Comparison of ENCODE assay signal across 27 mouse cellular contexts in the genomic region with DNA sequence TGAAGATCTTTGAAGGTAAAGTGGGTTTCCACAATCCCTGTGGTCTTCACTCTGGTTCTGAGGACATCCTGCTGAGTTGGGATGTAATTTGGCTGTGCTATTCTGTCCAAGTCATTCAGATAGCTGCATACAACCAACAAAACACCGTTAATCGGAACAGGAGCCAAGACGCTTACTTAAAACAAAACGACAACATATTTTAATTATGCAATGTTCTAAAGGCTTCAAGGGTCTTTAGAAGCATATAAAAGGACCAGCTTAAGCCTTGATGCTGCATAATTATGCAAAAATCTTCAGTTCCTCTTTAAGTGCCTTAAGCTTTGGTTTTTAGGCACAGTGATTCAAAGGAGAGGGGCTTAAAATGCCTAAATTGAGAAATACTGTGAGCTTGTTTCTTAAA.
DNase-seq lines count a peak whose midpoint lies in the region; ATAC-seq lines count a peak whose summit lies in the region.
"Had no signal": no experiment of that assay in that cellular context is flagged by ENCODE, and none has a peak within 500 bp of the region (broad histone marks: within the 10 kb centered on the region; RNA-seq: fewer than 3 reads in every experiment).

No protein-coding gene starts in this region.

- peaks cover 15% of the 10 kb centered on the region for H3K36me3 ChIP-seq in forebrain, embryonic 13.5 days (ENCODE audit: poor library complexity, severe bottlenecking)
- H3K36me3 ChIP-seq in forebrain, embryonic 10.5 days (replicated peaks): peaks cover 19% of the 10 kb centered on the region
- H3K36me3 ChIP-seq in midbrain, embryonic 14.5 days (ENCODE audit: control insufficient read depth, insufficient read depth, low read length): peaks cover 8% of the 10 kb centered on the region
- peaks cover 12% of the 10 kb centered on the region for H3K36me3 ChIP-seq in midbrain, embryonic 13.5 days
- peaks cover 12% of the 10 kb centered on the region; the same call in 1 of the 2 replicates for H3K36me3 ChIP-seq in forebrain, embryonic 15.5 days
- H3K36me3 ChIP-seq: G1E; hindbrain, embryonic 12.5 days had no signal

- H3K4me1 ChIP-seq in forebrain, embryonic 13.5 days: peaks cover 11% of the 10 kb centered on the region
- peaks cover 13% of the 10 kb centered on the region for H3K4me1 ChIP-seq in forebrain, embryonic 10.5 days
- no peaks in the 10 kb centered on the region for H3K4me1 ChIP-seq in midbrain, embryonic 14.5 days (ENCODE audit: control insufficient read depth, insufficient read depth, low read length)
- peaks cover 6% of the 10 kb centered on the region for H3K4me1 ChIP-seq in midbrain, embryonic 13.5 days (replicated peaks)
- peaks cover 26% of the 10 kb centered on the region; the same call in 1 of the 2 replicates for H3K4me1 ChIP-seq in forebrain, embryonic 15.5 days
- H3K4me1 ChIP-seq: embryonic facial prominence, embryonic 10.5 days; embryonic facial prominence, embryonic 13.5 days; hindbrain, embryonic 12.5 days; hindbrain, embryonic 15.5 days had no signal

- no peak for DNase-seq in forebrain, embryonic 10.5 days (ENCODE audit: extremely low spot score, low spot score)
- peak; percentile 2 for DNase-seq in midbrain, embryonic 14.5 days
- no peak for DNase-seq in adrenal gland, adult (ENCODE audit: inconsistent age in 2 of 2, low spot score in 1 of 2)
- DNase-seq: adrenal gland, adult 2 months; adrenal gland, postnatal 14 days; B cell, adult 2 months; cerebellum, adult 11-12 months; cerebellum, adult 8-10 months; cerebellum, postnatal 10 days; cerebellum, postnatal 36 days; embryo, embryonic 11 days; gastrocnemius, adult 2 months; gastrocnemius, postnatal 14 days; heart, adult 11 months had no signal

- H3K9ac ChIP-seq in forebrain, embryonic 13.5 days: no peak overlapping the region
- no peak overlapping the region for H3K9ac ChIP-seq in midbrain, embryonic 14.5 days (replicated peaks; ENCODE audit: low read length)
- no peak overlapping the region for H3K9ac ChIP-seq in midbrain, embryonic 13.5 days (replicated peaks)
- no peak overlapping the region for H3K9ac ChIP-seq in forebrain, embryonic 15.5 days (replicated peaks)
- H3K9ac ChIP-seq: embryonic facial prominence, embryonic 13.5 days; hindbrain, embryonic 12.5 days; hindbrain, embryonic 15.5 days had no signal

- no peaks in the 10 kb centered on the region for H3K27me3 ChIP-seq in forebrain, embryonic 13.5 days
- no peaks in the 10 kb centered on the region for H3K27me3 ChIP-seq in forebrain, embryonic 10.5 days (ENCODE audit: poor library complexity, severe bottlenecking)
- no peaks in the 10 kb centered on the region for H3K27me3 ChIP-seq in midbrain, embryonic 14.5 days (ENCODE audit: control insufficient read depth, insufficient read depth, low read length)
- H3K27me3 ChIP-seq in midbrain, embryonic 13.5 days: no peaks in the 10 kb centered on the region
- no peaks in the 10 kb centered on the region for H3K27me3 ChIP-seq in forebrain, embryonic 15.5 days
- H3K27me3 ChIP-seq: CH12.LX; embryonic facial prominence, embryonic 13.5 days; hindbrain, embryonic 12.5 days; hindbrain, embryonic 15.5 days; Patski had no signal

- H3K9me3 ChIP-seq in forebrain, embryonic 13.5 days (replicated peaks): 0 out of 2 replicates have a peak, but pooled peaks cover 2% of the 10 kb centered on the region
- H3K9me3 ChIP-seq in forebrain, embryonic 10.5 days: peaks cover 8% of the 10 kb centered on the region; the same call in 1 of the 2 replicates
- no peaks in the 10 kb centered on the region for H3K9me3 ChIP-seq in midbrain, embryonic 14.5 days (ENCODE audit: control insufficient read depth, low read length)
- peaks cover 5% of the 10 kb centered on the region; the same call in 1 of the 2 replicates for H3K9me3 ChIP-seq in midbrain, embryonic 13.5 days
- H3K9me3 ChIP-seq in forebrain, embryonic 15.5 days: no peaks in the 10 kb centered on the region
- H3K9me3 ChIP-seq: G1E; hindbrain, embryonic 12.5 days; hindbrain, embryonic 15.5 days had no signal

- H3K27ac ChIP-seq in forebrain, embryonic 13.5 days: peak overlapping the region; percentile 1; the same call in 1 of the 2 replicates
- no peak overlapping the region for H3K27ac ChIP-seq in forebrain, embryonic 10.5 days
- no peak overlapping the region for H3K27ac ChIP-seq in midbrain, embryonic 14.5 days (replicated peaks; ENCODE audit: low read depth, low read length)
- no peak overlapping the region for H3K27ac ChIP-seq in midbrain, embryonic 13.5 days
- H3K27ac ChIP-seq in forebrain, embryonic 15.5 days (replicated peaks): peak overlapping the region; percentile 56
- H3K27ac ChIP-seq: embryonic facial prominence, embryonic 10.5 days; embryonic facial prominence, embryonic 13.5 days; gastrocnemius, adult 2 months; hindbrain, embryonic 12.5 days; hindbrain, embryonic 15.5 days had no signal

- H3K4me3 ChIP-seq in forebrain, embryonic 13.5 days: no peak overlapping the region
- no peak overlapping the region for H3K4me3 ChIP-seq in forebrain, embryonic 10.5 days
- no peak overlapping the region for H3K4me3 ChIP-seq in midbrain, embryonic 14.5 days (replicated peaks; ENCODE audit: low read depth, low read length)
- H3K4me3 ChIP-seq in midbrain, embryonic 13.5 days (replicated peaks): no peak overlapping the region
- H3K4me3 ChIP-seq in forebrain, embryonic 15.5 days: no peak overlapping the region
- H3K4me3 ChIP-seq: embryonic facial prominence, embryonic 10.5 days; embryonic facial prominence, embryonic 13.5 days; erythroblast, embryonic 14.5 days; gastrocnemius, adult 2 months; hindbrain, embryonic 12.5 days; hindbrain, embryonic 15.5 days had no signal

- H3K4me2 ChIP-seq in forebrain, embryonic 13.5 days: no peak overlapping the region
- no peak overlapping the region for H3K4me2 ChIP-seq in midbrain, embryonic 14.5 days (ENCODE audit: low read length)
- no peak overlapping the region for H3K4me2 ChIP-seq in midbrain, embryonic 13.5 days (replicated peaks)
- no peak overlapping the region for H3K4me2 ChIP-seq in forebrain, embryonic 15.5 days (replicated peaks)
- H3K4me2 ChIP-seq: embryonic facial prominence, embryonic 13.5 days; heart, embryonic 11.5 days; hindbrain, embryonic 12.5 days; hindbrain, embryonic 15.5 days had no signal

- ATAC-seq in forebrain, embryonic 13.5 days: peak; percentile 36; the same call in 1 of the 2 replicates
- no peak for ATAC-seq in midbrain, embryonic 14.5 days (ENCODE audit: low FRiP score, low TSS enrichment)
- no peak for ATAC-seq in midbrain, embryonic 13.5 days
- peak; percentile 51 for ATAC-seq in forebrain, embryonic 15.5 days (replicated peaks)
- ATAC-seq: intestine, postnatal 0 days; Patski had no signal

- WGBS in forebrain, embryonic 13.5 days: 10% methylated on average over 4 of the region's 4 CpGs
- 41% methylated on average over 4 of the region's 4 CpGs for WGBS in forebrain, embryonic 10.5 days
- 49% methylated on average over 4 of the region's 4 CpGs for WGBS in midbrain, embryonic 14.5 days
- 55% methylated on average over 4 of the region's 4 CpGs for WGBS in midbrain, embryonic 13.5 days
- 13% methylated on average over 4 of the region's 4 CpGs for WGBS in forebrain, embryonic 15.5 days

Comparison
In these comparisons a context has a peak if more than half of its experiments do, and no peak if none do; other contexts are left out.
1. H3K27ac ChIP-seq: peak in forebrain, embryonic 13.5 days (single experiment) and forebrain, embryonic 15.5 days (single experiment); none in forebrain, embryonic 10.5 days (single experiment), midbrain, embryonic 14.5 days (single experiment) and midbrain, embryonic 13.5 days (single experiment).
2. ATAC-seq: peak in forebrain, embryonic 13.5 days (single experiment) and forebrain, embryonic 15.5 days (single experiment); none in midbrain, embryonic 14.5 days (single experiment) and midbrain, embryonic 13.5 days (single experiment).